Mouse (Mus musculus) stomach, postnatal 0 days (tissue): ENCODE measurements around the gene Pgls. TPM values are rescaled to one million over a fixed set of nuclear protein-coding genes. Genes with fewer than 3 reads are reported as not detected.

Experiments used
- ATAC-seq: fragments of 200-750 bp; cut with Nextera tagmentation; 2 replicates; pipeline ENCODE4 v1.8.0; 2017; ENCODE audit not compliant: low FRiP score, low TSS enrichment
- DNase-seq: peaks from one replicate; pipeline ENCODE4 v3.0.0-alpha.2; 2016; ENCODE audit warnings: low spot score
- H3K27ac ChIP-seq: fragments of 300-500 bp; sonication (generic); replicated peaks from 2 replicates; pipeline ENCODE4 v1.5.1; 2014; ENCODE audit warnings: mild to moderate bottlenecking, control low read depth
- H3K27me3 ChIP-seq: fragments of 300-500 bp; sonication (generic); 2 replicates; pipeline ENCODE4 v1.6.1; 2014; ENCODE audit warnings: low read length; ENCODE audit not compliant: control insufficient read depth, insufficient read depth
- H3K36me3 ChIP-seq: fragments of 300-500 bp; sonication (generic); 2 replicates; pipeline ENCODE4 v1.6.1; 2014; ENCODE audit warnings: low read length, mixed read lengths; ENCODE audit not compliant: control insufficient read depth, insufficient read depth
- H3K4me1 ChIP-seq: fragments of 300-500 bp; sonication (generic); replicated peaks from 2 replicates; pipeline ENCODE4 v1.6.1; 2014; ENCODE audit warnings: antibody characterized with exemption; ENCODE audit not compliant: control insufficient read depth, insufficient read depth
- H3K4me2 ChIP-seq: fragments of 300-500 bp; sonication (generic); replicated peaks from 2 replicates; pipeline ENCODE4 v1.6.1; 2014; ENCODE audit warnings: low read depth, mild to moderate bottlenecking, control low read depth, moderate library complexity
- H3K4me3 ChIP-seq: fragments of 300-500 bp; sonication (generic); 2 replicates; pipeline ENCODE4 v1.5.1; 2014; ENCODE audit warnings: low read depth, low read length, control low read depth
- H3K9ac ChIP-seq: fragments of 300-500 bp; sonication (generic); 2 replicates; pipeline ENCODE4 v1.6.1; 2014; ENCODE audit warnings: mild to moderate bottlenecking, low read length, control low read depth, mixed read lengths
- H3K9me3 ChIP-seq: fragments of 300-500 bp; sonication (generic); 2 replicates; pipeline ENCODE4 v1.6.1; 2016; ENCODE audit warnings: low read length; ENCODE audit not compliant: control insufficient read depth
- CTCF ChIP-seq: IDR thresholded peaks from 2 replicates; pipeline ENCODE4 v1.5.1; 2016; ENCODE audit warnings: antibody characterized with exemption, low read depth, mild to moderate bottlenecking, moderate library complexity
- EP300 ChIP-seq: optimal IDR thresholded peaks from 2 replicates; pipeline ENCODE3; 2016; ENCODE audit warnings: antibody characterized with exemption
- WGBS: fragments of 180-500 bp; shearing (Covaris S2); extraction: QIAGEN DNeasy Blood & Tissue Kit; methylation state at CpG from one replicate; pipeline ENCODE4 v1.1.7; 2014; 5-methylcytosine and 5-hydroxymethylcytosine counted together
- polyA plus RNA-seq: library from polyadenylated mRNA; unstranded; fragments of >200 nt; fragmentation: Nextera tagmentation; extraction: Ambion mirVana; gene quantifications from 2 replicates; pipeline ENCODE4 v1.2.1, GENCODE M21; 2015

The Pgls gene
- 221 and 223 TPM in 2 replicates for polyA plus RNA-seq

DNA sequence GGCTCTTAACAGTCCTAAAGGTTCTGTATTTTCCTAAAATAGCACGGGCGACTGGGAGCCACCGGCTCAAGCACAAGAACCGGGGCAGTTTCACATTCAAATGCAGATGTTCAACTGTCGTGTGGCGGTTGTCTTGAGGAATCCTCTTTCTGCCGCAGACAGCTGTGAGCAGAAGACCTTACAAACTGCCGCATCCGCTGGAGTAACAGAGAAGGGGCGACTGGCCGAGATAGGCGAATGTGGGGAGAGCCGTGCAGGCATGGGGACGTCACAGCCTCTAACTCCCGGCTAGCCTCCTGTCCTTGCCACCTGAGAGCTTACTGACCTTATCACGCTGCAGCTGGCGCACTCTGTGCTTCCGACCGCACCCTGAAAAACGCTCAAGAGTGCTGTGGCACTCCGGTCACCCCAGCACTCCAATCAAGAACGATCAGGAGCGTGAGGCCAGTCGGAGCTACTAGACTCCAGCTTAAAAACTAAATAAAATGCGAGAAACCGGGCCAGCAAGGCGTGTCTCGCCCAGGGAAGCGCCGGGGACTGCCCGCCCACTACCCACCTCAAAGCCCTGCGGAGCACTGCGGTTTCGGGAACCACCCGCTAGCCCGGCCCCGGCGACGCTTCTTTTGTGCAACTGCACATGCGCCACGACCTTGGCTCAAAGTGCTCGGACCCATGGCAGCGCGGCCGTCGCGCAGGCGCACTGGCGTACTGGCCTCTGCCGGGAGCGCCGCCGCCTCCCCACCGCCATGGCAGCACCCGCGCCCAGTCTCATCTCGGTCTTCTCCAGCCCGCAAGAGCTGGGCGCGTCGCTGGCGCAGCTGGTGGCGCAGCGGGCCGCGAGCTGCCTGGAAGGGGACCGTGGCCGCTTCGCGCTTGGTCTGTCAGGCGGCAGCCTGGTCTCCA lies at the start of gene Pgls:
Pgls (plus strand) TSS at position 706 of the 903 bp plus-strand sequence.
- H3K27ac ChIP-seq, result peak within 1 kb of the TSS; percentile 97
- ATAC-seq (peak; percentile 83), DNase-seq (peak; percentile 92)
- peak within 1 kb of the TSS; percentile 72 for H3K4me2 ChIP-seq
- H3K27me3 ChIP-seq, result no peaks in the 10 kb centered on the region
- under 1% methylated on average over 71 of the region's 71 CpGs for WGBS
- H3K9ac ChIP-seq, result peak within 1 kb of the TSS; percentile 81
- H3K36me3 ChIP-seq, result no peaks in the 10 kb centered on the region
- H3K4me3 ChIP-seq, result peak within 1 kb of the TSS; percentile 72
- peaks cover 3% of the 10 kb centered on the region for H3K4me1 ChIP-seq
- H3K9me3 ChIP-seq, result no peaks in the 10 kb centered on the region
- TF ChIP-seq EP300 (no peak), CTCF (no peak)

- H3K4me2 ChIP-seq, result peak within 1 kb of the TSS; percentile 86
- peak; percentile 96 for DNase-seq
- peak; percentile 97 for ATAC-seq
- TF ChIP-seq EP300 (no peak), CTCF (no peak)
- H3K27ac ChIP-seq, result no peak within 1 kb of the TSS; the same call in 1 of the 2 replicates
- H3K4me1 ChIP-seq, result no peaks in the 10 kb centered on the region; the same call in 1 of the 2 replicates
- under 1% methylated on average over 52 of the region's 55 CpGs for WGBS
- peaks cover 5% of the 10 kb centered on the region; the same call in 1 of the 2 replicates for H3K36me3 ChIP-seq
- peak within 1 kb of the TSS; percentile 69 for H3K9ac ChIP-seq
- no peaks in the 10 kb centered on the region for H3K9me3 ChIP-seq
- H3K4me3 ChIP-seq, result peak within 1 kb of the TSS; percentile 80
- H3K27me3 ChIP-seq, result no peaks in the 10 kb centered on the region
Observed at GRCm38 (mm10) chr8:71542632-71543343, 49.2 kb upstream of the Pgls start, which contains the start of gene Mvb12a. Gene Mvb12a, plus strand, starts transcription at chr8:71542922.

DNA sequence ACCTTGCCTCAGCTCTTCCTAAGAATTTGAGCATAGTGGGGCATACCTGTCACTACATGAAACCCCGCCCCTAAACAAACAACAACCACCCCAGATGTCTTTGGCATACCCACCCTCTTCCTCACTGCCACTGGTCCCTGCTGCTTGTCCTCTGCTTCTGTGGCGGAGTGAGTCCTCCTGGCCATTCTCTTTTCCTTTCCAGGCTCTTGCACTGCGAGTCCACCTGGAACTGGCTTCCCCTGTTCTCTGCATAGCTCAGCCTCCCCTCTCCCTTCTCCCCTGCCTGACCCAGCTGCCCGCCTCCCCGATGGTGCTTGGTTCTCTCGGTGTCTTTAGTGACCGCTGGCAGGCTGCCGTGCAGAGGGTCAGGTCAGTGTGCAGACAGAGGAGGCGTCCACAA lies 48.2 kb upstream of the Pgls start:
- peaks cover 10% of the 10 kb centered on the region; the same call in 1 of the 2 replicates for H3K36me3 ChIP-seq
- TF ChIP-seq EP300, result no peak
- H3K4me1 ChIP-seq, result no peaks in the 10 kb centered on the region
- no peak overlapping the region for H3K27ac ChIP-seq
- H3K27me3 ChIP-seq, result no peaks in the 10 kb centered on the region
- WGBS, result 82% methylated on average over 9 of the region's 9 CpGs
- H3K4me3 ChIP-seq, result peak overlapping the region; percentile 80; the same call in 1 of the 2 replicates
- no peak for ATAC-seq
- H3K9me3 ChIP-seq, result no peaks in the 10 kb centered on the region
- H3K4me2 ChIP-seq, result peak overlapping the region; percentile 86
- no peak overlapping the region; the same call in 1 of the 2 replicates for H3K9ac ChIP-seq
- DNase-seq, result no peak

- Histone ChIP-seq H3K36me3 (peaks cover 11% of the 10 kb centered on the region; the same call in 1 of the 2 replicates), H3K27ac (no peak overlapping the region), H3K9me3 (no peaks in the 10 kb centered on the region), H3K4me1 (no peaks in the 10 kb centered on the region), H3K4me3 (no peak overlapping the region), H3K4me2 (no peak overlapping the region), H3K9ac (no peak overlapping the region), H3K27me3 (no peaks in the 10 kb centered on the region)
- no peak for ATAC-seq
- TF ChIP-seq EP300, result no peak
- no peak for TF ChIP-seq CTCF
- DNase-seq, result no peak
- WGBS, result 92% methylated on average over 11 of the region's 11 CpGs
Observed at GRCm38 (mm10) chr8:71545053-71545452, 46.9 kb upstream of the Pgls start.

- Histone ChIP-seq H3K4me1 (no peaks in the 10 kb centered on the region), H3K9ac (no peak overlapping the region), H3K4me2 (no peak overlapping the region), H3K36me3 (peaks cover 11% of the 10 kb centered on the region; the same call in 1 of the 2 replicates), H3K9me3 (no peaks in the 10 kb centered on the region), H3K4me3 (no peak overlapping the region), H3K27me3 (no peaks in the 10 kb centered on the region), H3K27ac (no peak overlapping the region)
- TF ChIP-seq EP300, result no peak
- TF ChIP-seq CTCF, result no peak
- ATAC-seq (no peak), DNase-seq (no peak)
- 86% methylated on average over 7 of the region's 7 CpGs for WGBS
Observed at GRCm38 (mm10) chr8:71547590-71547989, 44.4 kb upstream of the Pgls start.
